Mouse (Mus musculus): ENCODE measurements around the gene Rif1. TPM values are rescaled to one million over a fixed set of nuclear protein-coding genes. Genes with fewer than 3 reads are reported as not detected.

Rif1 gene
- polyA plus RNA-seq (2012; rRNA removed; ENCODE audit: low replicate concordance): 0.63 and 2.2 TPM in 2 replicates

GRCm38 (mm10) chr2:52072491-52073140 lies at the start of gene Rif1:
TSS of gene Rif1 (plus strand) at chr2:52072832.

GRCm38 (mm10) chr2:52037882-52038281 lies 34.8 kb upstream of the Rif1 start, which contains the start of gene Tnfaip6:
TSS of gene Tnfaip6 (plus strand) at chr2:52038009.

Other genes with a start within 250 kb of the Rif1 start
- gene Rbm43, start 137.7 kb upstream of the Rif1 start, polyA plus RNA-seq (2012; rRNA removed; ENCODE audit: low replicate concordance): 11.0 and 15.6 TPM in 2 replicates
- gene Nmi, start 99.3 kb upstream of the Rif1 start, polyA plus RNA-seq (2012; rRNA removed; ENCODE audit: low replicate concordance): 2.9 and 4.4 TPM in 2 replicates
- 2.6 and 5.2 TPM in 2 replicates for gene Tnfaip6, start 34.8 kb upstream of the Rif1 start, polyA plus RNA-seq (2012; rRNA removed; ENCODE audit: low replicate concordance)